Mouse (Mus musculus) stomach, postnatal 0 days (tissue): ENCODE results near the gene Tmem151b.

ENCODE experiments used
- CTCF ChIP-seq: IDR thresholded peaks from 2 replicates; pipeline ENCODE4 v1.5.1; 2016; ENCODE audit warnings: antibody characterized with exemption, low read depth, mild to moderate bottlenecking, moderate library complexity
- EP300 ChIP-seq: optimal IDR thresholded peaks from 2 replicates; pipeline ENCODE3; 2016; ENCODE audit warnings: antibody characterized with exemption

GRCm38 (mm10) chr17:45564531-45565084, 15.1 kb upstream of the Tmem151b start:
- TF ChIP-seq CTCF (no peak), EP300 (no peak)
